Mouse (Mus musculus) forebrain, embryonic 11.5 days (tissue): ENCODE data around the gene Theg. TPM values are rescaled to one million over a fixed set of nuclear protein-coding genes. Genes with fewer than 3 reads are reported as not detected.

Source experiments
- ATAC-seq: fragments of 200-750 bp; cut with Nextera tagmentation; replicated peaks from 2 replicates; pipeline ENCODE4 v1.8.0; 2017; ENCODE audit warnings: moderate TSS enrichment; ENCODE audit not compliant: low FRiP score
- DNase-seq: peaks from one replicate; pipeline ENCODE4 v3.0.0-alpha.2; 2017; ENCODE audit warnings: low spot score
- H3K27ac ChIP-seq: fragments of 300-500 bp; sonication (generic); 2 replicates; pipeline ENCODE4 v1.5.1; 2014; ENCODE audit warnings: low read depth, low read length
- H3K27me3 ChIP-seq: fragments of 300-500 bp; sonication (generic); 2 replicates; pipeline ENCODE4 v1.6.1; 2014; ENCODE audit warnings: mild to moderate bottlenecking, low read length, mixed read lengths; ENCODE audit not compliant: control insufficient read depth, insufficient read depth
- H3K36me3 ChIP-seq: fragments of 300-500 bp; sonication (generic); 2 replicates; pipeline ENCODE4 v1.6.1; 2014; ENCODE audit warnings: mild to moderate bottlenecking, low read length, moderate library complexity, mixed read lengths; ENCODE audit not compliant: control insufficient read depth, insufficient read depth
- H3K4me1 ChIP-seq: fragments of 300-500 bp; sonication (generic); replicated peaks from 2 replicates; pipeline ENCODE4 v1.6.1; 2014; ENCODE audit warnings: low read length, mixed read lengths; ENCODE audit not compliant: control insufficient read depth, insufficient read depth
- H3K4me2 ChIP-seq: fragments of 300-500 bp; sonication (generic); 2 replicates; pipeline ENCODE4 v1.6.1; 2014; ENCODE audit warnings: low read depth, mild to moderate bottlenecking, low read length, moderate library complexity, mixed read lengths; ENCODE audit not compliant: severe bottlenecking
- H3K4me3 ChIP-seq: fragments of 300-500 bp; sonication (generic); 2 replicates; pipeline ENCODE4 v1.5.1; 2014; ENCODE audit warnings: low read depth, low read length
- H3K9ac ChIP-seq: fragments of 300-500 bp; sonication (generic); 2 replicates; pipeline ENCODE4 v1.6.1; 2014; ENCODE audit warnings: low read length
- H3K9me3 ChIP-seq: fragments of 300-500 bp; sonication (generic); 2 replicates; pipeline ENCODE4 v1.6.1; 2016; ENCODE audit warnings: low read length, mixed read lengths; ENCODE audit not compliant: control insufficient read depth
- WGBS: fragments of 180-500 bp; shearing (Covaris S2); extraction: QIAGEN DNeasy Blood & Tissue Kit; methylation state at CpG from one replicate; pipeline ENCODE4 v1.1.7; 2014; 5-methylcytosine and 5-hydroxymethylcytosine counted together
- polyA plus RNA-seq: library from polyadenylated mRNA; unstranded; fragments of >200 nt; fragmentation: Nextera tagmentation; extraction: Ambion mirVana; gene quantifications from 2 replicates; pipeline ENCODE4 v1.2.1, GENCODE M21; 2014

The Theg gene
- polyA plus RNA-seq, 1 experiment from 2014 or later: not detected

GRCm38 (mm10) chr10:79586243-79586642 lies 888 bp downstream of the Theg start:
- H3K4me2 ChIP-seq: no peak overlapping the region
- H3K27ac ChIP-seq: no peak overlapping the region
- DNase-seq: peak; percentile 34
- no peaks in the 10 kb centered on the region for H3K36me3 ChIP-seq
- H3K4me3 ChIP-seq: no peak overlapping the region
- H3K9ac ChIP-seq: no peak overlapping the region
- no peaks in the 10 kb centered on the region for H3K9me3 ChIP-seq
- no peaks in the 10 kb centered on the region for H3K4me1 ChIP-seq
- WGBS: 84% methylated on average over 8 of the region's 8 CpGs
- no peak for ATAC-seq
- no peaks in the 10 kb centered on the region for H3K27me3 ChIP-seq

GRCm38 (mm10) chr10:79585723-79586122 lies 1.4 kb downstream of the Theg start:
- Histone ChIP-seq H3K4me3 (no peak overlapping the region), H3K27ac (no peak overlapping the region), H3K9ac (no peak overlapping the region), H3K4me2 (no peak overlapping the region), H3K36me3 (no peaks in the 10 kb centered on the region), H3K9me3 (no peaks in the 10 kb centered on the region), H3K27me3 (no peaks in the 10 kb centered on the region), H3K4me1 (no peaks in the 10 kb centered on the region)
- WGBS: 95% methylated on average over 5 of the region's 5 CpGs
- DNase-seq (peak; percentile 43), ATAC-seq (no peak)

- H3K36me3 ChIP-seq: no peaks in the 10 kb centered on the region
- H3K27me3 ChIP-seq: peaks cover 1% of the 10 kb centered on the region; the same call in 1 of the 2 replicates
- no peaks in the 10 kb centered on the region for H3K9me3 ChIP-seq
- H3K4me2 ChIP-seq: no peak overlapping the region
- H3K4me3 ChIP-seq: no peak overlapping the region
- 87% methylated on average over 6 of the region's 6 CpGs for WGBS
- H3K4me1 ChIP-seq: no peaks in the 10 kb centered on the region
- H3K9ac ChIP-seq: no peak overlapping the region
- ATAC-seq: no peak
- H3K27ac ChIP-seq: no peak overlapping the region
- DNase-seq: no peak
Observed at GRCm38 (mm10) chr10:79585136-79585535, 2.0 kb downstream of the Theg start.

DNA sequence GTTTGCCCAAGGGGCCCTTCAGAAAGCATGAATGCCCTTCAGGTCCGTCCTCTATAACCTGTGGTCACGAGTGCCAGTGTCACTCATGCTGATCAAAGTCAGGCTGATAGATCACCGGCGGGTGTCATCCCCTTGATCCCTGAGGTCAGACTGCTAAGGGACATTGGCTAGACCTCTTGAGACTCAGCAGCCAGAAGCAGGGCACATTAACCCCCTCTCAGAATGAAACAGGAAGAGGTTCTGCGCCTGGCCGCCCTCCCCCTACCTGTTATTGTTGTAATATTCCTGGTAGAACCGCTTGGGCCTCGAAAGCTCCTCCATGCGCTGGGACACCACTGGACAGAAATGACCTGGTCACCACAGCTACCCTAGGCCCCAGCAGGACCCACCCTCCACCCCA lies 2.7 kb downstream of the Theg start:
- Histone ChIP-seq H3K27ac (no peak overlapping the region), H3K27me3 (peaks cover 2% of the 10 kb centered on the region; the same call in 1 of the 2 replicates), H3K4me1 (no peaks in the 10 kb centered on the region), H3K9ac (no peak overlapping the region), H3K36me3 (no peaks in the 10 kb centered on the region), H3K4me3 (no peak overlapping the region), H3K4me2 (no peak overlapping the region), H3K9me3 (no peaks in the 10 kb centered on the region)
- DNase-seq (peak; percentile 40), ATAC-seq (no peak)
- 84% methylated on average over 9 of the region's 9 CpGs for WGBS

- 72% methylated on average over 7 of the region's 7 CpGs for WGBS
- Histone ChIP-seq H3K36me3 (no peaks in the 10 kb centered on the region), H3K4me3 (no peak overlapping the region), H3K27me3 (peaks cover 2% of the 10 kb centered on the region; the same call in 1 of the 2 replicates), H3K9ac (no peak overlapping the region), H3K4me1 (no peaks in the 10 kb centered on the region), H3K9me3 (no peaks in the 10 kb centered on the region), H3K27ac (no peak overlapping the region), H3K4me2 (no peak overlapping the region)
- peak; percentile 46 for DNase-seq
- ATAC-seq: no peak
Observed at GRCm38 (mm10) chr10:79584021-79584420, 3.1 kb downstream of the Theg start.

- no peaks in the 10 kb centered on the region for H3K4me1 ChIP-seq
- H3K27me3 ChIP-seq: peaks cover 2% of the 10 kb centered on the region; the same call in 1 of the 2 replicates
- WGBS: 87% methylated on average over 8 of the region's 8 CpGs
- no peak overlapping the region for H3K4me2 ChIP-seq
- peak; percentile 41 for DNase-seq
- no peak overlapping the region for H3K27ac ChIP-seq
- no peak for ATAC-seq
- H3K36me3 ChIP-seq: no peaks in the 10 kb centered on the region
- H3K4me3 ChIP-seq: no peak overlapping the region
- H3K9me3 ChIP-seq: no peaks in the 10 kb centered on the region
- no peak overlapping the region for H3K9ac ChIP-seq
Observed at GRCm38 (mm10) chr10:79581501-79581900, 5.6 kb downstream of the Theg start.

- 38% methylated on average over 6 of the region's 6 CpGs for WGBS
- peaks cover 2% of the 10 kb centered on the region; the same call in 1 of the 2 replicates for H3K27me3 ChIP-seq
- no peaks in the 10 kb centered on the region for H3K4me1 ChIP-seq
- H3K36me3 ChIP-seq: no peaks in the 10 kb centered on the region
- no peak overlapping the region for H3K27ac ChIP-seq
- H3K9me3 ChIP-seq: no peaks in the 10 kb centered on the region
- ATAC-seq (no peak), DNase-seq (peak; percentile 82)
- no peak overlapping the region for H3K4me3 ChIP-seq
- H3K9ac ChIP-seq: no peak overlapping the region
- H3K4me2 ChIP-seq: no peak overlapping the region
Observed at GRCm38 (mm10) chr10:79580811-79581210, 6.3 kb downstream of the Theg start.

- H3K27me3 ChIP-seq: peaks cover 2% of the 10 kb centered on the region; the same call in 1 of the 2 replicates
- H3K27ac ChIP-seq: no peak overlapping the region
- H3K4me3 ChIP-seq: no peak overlapping the region
- no peak overlapping the region for H3K4me2 ChIP-seq
- ATAC-seq: no peak
- no peaks in the 10 kb centered on the region for H3K4me1 ChIP-seq
- no peaks in the 10 kb centered on the region for H3K9me3 ChIP-seq
- no peak overlapping the region for H3K9ac ChIP-seq
- 69% methylated on average over 7 of the region's 7 CpGs for WGBS
- peak; percentile 37 for DNase-seq
- H3K36me3 ChIP-seq: no peaks in the 10 kb centered on the region
Observed at GRCm38 (mm10) chr10:79580356-79580755, 6.8 kb downstream of the Theg start.

- Histone ChIP-seq H3K4me2 (no peak overlapping the region), H3K36me3 (no peaks in the 10 kb centered on the region), H3K27ac (no peak overlapping the region), H3K4me1 (no peaks in the 10 kb centered on the region), H3K27me3 (peaks cover 2% of the 10 kb centered on the region; the same call in 1 of the 2 replicates), H3K4me3 (no peak overlapping the region), H3K9ac (no peak overlapping the region), H3K9me3 (no peaks in the 10 kb centered on the region)
- ATAC-seq: no peak
- peak; percentile 45 for DNase-seq
- 81% methylated on average over 12 of the region's 12 CpGs for WGBS
Observed at GRCm38 (mm10) chr10:79579781-79580180, 7.3 kb downstream of the Theg start.
